Mouse (Mus musculus): ENCODE results near the gene Adap1. TPM values are rescaled to one million over a fixed set of nuclear protein-coding genes. Genes with fewer than 3 reads are reported as not detected.

Gene Adap1
- polyA plus RNA-seq, 1 experiment from 2014 or later = 2.3 TPM

GRCm38 (mm10) chr5:139227236-139227635 lies 98.2 kb downstream of the Adap1 start:
- Histone ChIP-seq H3K9ac (ENCODE audit: low read length) (no peak overlapping the region), H3K36me3 (ENCODE audit: control insufficient read depth, insufficient read depth, low read length) (peaks cover 92% of the 10 kb centered on the region), H3K27me3 (ENCODE audit: control insufficient read depth, insufficient read depth, low read length) (no peaks in the 10 kb centered on the region), H3K4me2 (ENCODE audit: low read length) (no peak overlapping the region), H3K4me3 (ENCODE audit: control insufficient read depth in 1 of 2, insufficient read depth in 1 of 2, low read depth in 1 of 2, low read length in 2 of 2) (no peak overlapping the region), H3K27ac (replicated peaks in 1 of 2; ENCODE audit: control insufficient read depth in 1 of 2, insufficient read depth in 1 of 2, low read depth in 2 of 2, low read length in 2 of 2) (no peak overlapping the region), H3K9me3 (ENCODE audit: control insufficient read depth, low read length) (no peaks in the 10 kb centered on the region), H3K4me1 (ENCODE audit: control insufficient read depth in 2 of 2, insufficient read depth in 2 of 2, low read length in 2 of 2) (no peaks in the 10 kb centered on the region)
- ATAC-seq (ENCODE audit: insufficient number of reproducible peaks, insufficient read depth, low FRiP score, low read depth) = no peak
- WGBS = 89% methylated on average over 4 of the region's 4 CpGs

GRCm38 (mm10) chr5:139223331-139223730 lies 102.1 kb downstream of the Adap1 start:
- no peaks in the 10 kb centered on the region for H3K27me3 ChIP-seq (ENCODE audit: control insufficient read depth, insufficient read depth, low read length)
- no peak for ATAC-seq (ENCODE audit: insufficient number of reproducible peaks, insufficient read depth, low FRiP score, low read depth)
- no peaks in the 10 kb centered on the region for H3K9me3 ChIP-seq (ENCODE audit: control insufficient read depth, low read length)
- no peak overlapping the region for H3K27ac ChIP-seq (replicated peaks in 1 of 2; ENCODE audit: control insufficient read depth in 1 of 2, insufficient read depth in 1 of 2, low read depth in 2 of 2, low read length in 2 of 2)
- peaks cover 0 to 4% of the 10 kb centered on the region in 2 experiments; a peak in 1 of 4 replicates for H3K4me1 ChIP-seq (ENCODE audit: control insufficient read depth in 2 of 2, insufficient read depth in 2 of 2, low read length in 2 of 2)
- no peak overlapping the region for H3K9ac ChIP-seq (ENCODE audit: low read length)
- WGBS = 95% methylated on average over 10 of the region's 10 CpGs
- peaks cover 80% of the 10 kb centered on the region for H3K36me3 ChIP-seq (ENCODE audit: control insufficient read depth, insufficient read depth, low read length)
- no peak overlapping the region for H3K4me2 ChIP-seq (ENCODE audit: low read length)
- H3K4me3 ChIP-seq (ENCODE audit: control insufficient read depth in 1 of 2, insufficient read depth in 1 of 2, low read depth in 1 of 2, low read length in 2 of 2) = no peak overlapping the region

MicroRNAs encoded within 50 kb of the gene (microRNA counts, 519-probe panel; counts per million panel counts)
- microRNA mmu-miR-339-3p (322 counts per million, percentile 70 among the panel's probes with 10 or more counts), microRNA mmu-miR-339-5p (322 counts per million, percentile 70 among the panel's probes with 10 or more counts)

Small RNAs within 50 kb of the gene (microRNA-seq; reads per million reads assigned to microRNA genes)
- 379 reads per million, percentile 69 among the genes with 10 or more reads in this experiment for gene Mir339

Other genes starting within 250 kb of the Adap1 start
- 9.5 and 9.9 TPM in 2 replicates for gene Prkar1b, start 175.6 kb downstream of the Adap1 start, polyA plus RNA-seq (2014; fragmentation: Nextera tagmentation; extraction: Ambion mirVana)
- 6.4 and 6.5 TPM in 2 replicates for gene Dnaaf5, start 175.4 kb downstream of the Adap1 start, polyA plus RNA-seq (2014; fragmentation: Nextera tagmentation; extraction: Ambion mirVana)
- gene Sun1, start 125.0 kb downstream of the Adap1 start, polyA plus RNA-seq (2014; fragmentation: Nextera tagmentation; extraction: Ambion mirVana) = 39.6 and 41.4 TPM in 2 replicates
- 138 and 144 TPM in 2 replicates for gene Get4, start 73.3 kb downstream of the Adap1 start, polyA plus RNA-seq (2014; fragmentation: Nextera tagmentation; extraction: Ambion mirVana)
- gene Cox19, start 25.8 kb upstream of the Adap1 start, polyA plus RNA-seq (2014; fragmentation: Nextera tagmentation; extraction: Ambion mirVana) = 89.4 and 91.8 TPM in 2 replicates
- gene Cyp2w1, start 27.0 kb upstream of the Adap1 start, polyA plus RNA-seq (2014; fragmentation: Nextera tagmentation; extraction: Ambion mirVana) = not detected in 2 replicates
- gene Gpr146, start 52.1 kb upstream of the Adap1 start, polyA plus RNA-seq (2014; fragmentation: Nextera tagmentation; extraction: Ambion mirVana) = 9.3 and 9.5 TPM in 2 replicates
- gene C130050O18Rik, start 79.7 kb upstream of the Adap1 start, polyA plus RNA-seq (2014; fragmentation: Nextera tagmentation; extraction: Ambion mirVana) = 0.32 and 0.36 TPM in 2 replicates
- gene Gper1, start 97.5 kb upstream of the Adap1 start, polyA plus RNA-seq (2014; fragmentation: Nextera tagmentation; extraction: Ambion mirVana) = 1.3 and 1.8 TPM in 2 replicates
- 15.4 and 17.0 TPM in 2 replicates for gene 3110082I17Rik, start 134.9 kb upstream of the Adap1 start, polyA plus RNA-seq (2014; fragmentation: Nextera tagmentation; extraction: Ambion mirVana)
- gene Zfand2a, start 158.9 kb upstream of the Adap1 start, polyA plus RNA-seq (2014; fragmentation: Nextera tagmentation; extraction: Ambion mirVana) = 5.9 and 7.0 TPM in 2 replicates
- gene Uncx, start 217.9 kb upstream of the Adap1 start, polyA plus RNA-seq (2014; fragmentation: Nextera tagmentation; extraction: Ambion mirVana) = not detected in 2 replicates

Measured in heart, embryonic 14.5 days (tissue).